Mouse (Mus musculus): ENCODE results near the gene Pdzph1. TPM values are rescaled to one million over a fixed set of nuclear protein-coding genes. Genes with fewer than 3 reads are reported as not detected.

The Pdzph1 gene
- polyA plus RNA-seq, 1 experiment, result not detected

DNA sequence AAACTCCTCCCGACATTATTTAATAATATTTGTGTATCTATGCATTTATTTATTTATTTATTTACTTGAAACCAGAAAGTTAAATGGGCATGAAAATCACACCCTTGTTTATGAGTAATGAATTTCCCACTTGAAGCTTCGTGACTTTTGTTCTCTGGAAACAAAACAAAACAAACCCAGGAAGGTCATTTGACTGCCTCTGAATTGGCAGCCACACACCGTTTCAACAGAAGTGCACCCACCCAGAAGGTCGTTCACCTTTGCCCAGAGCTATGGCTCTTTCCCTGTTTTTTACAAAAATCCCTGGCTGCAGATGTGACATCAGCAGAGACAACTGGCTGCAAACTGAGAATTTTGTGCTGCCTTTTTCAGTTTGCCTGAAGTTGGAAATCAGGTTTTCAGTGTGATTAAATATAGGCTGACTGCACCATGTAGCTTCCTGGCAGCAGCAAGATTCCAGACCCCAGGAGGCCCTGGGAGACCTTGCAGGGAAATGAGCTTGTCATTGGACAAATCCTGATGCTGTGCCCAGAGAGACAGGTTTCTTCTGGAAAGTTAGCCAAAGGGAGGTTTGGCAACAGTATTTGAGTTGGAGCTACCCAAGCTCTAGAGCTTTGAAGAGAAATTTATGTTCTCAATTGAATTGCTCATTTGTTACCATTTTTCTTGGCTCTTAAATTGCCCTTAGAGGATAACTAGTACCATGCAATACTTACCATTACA is 99.5 kb downstream of the Pdzph1 start:
- Histone ChIP-seq H3K79me2 (ENCODE audit: control insufficient read depth, insufficient read depth) (no peaks in the 10 kb centered on the region), H3K27me3 (ENCODE audit: control insufficient read depth, insufficient read depth, insufficient read length) (no peaks in the 10 kb centered on the region), H3K4me3 (ENCODE audit: insufficient read depth, poor library complexity, severe bottlenecking) (no peak overlapping the region), H3K36me3 (ENCODE audit: control insufficient read depth, insufficient read depth) (no peaks in the 10 kb centered on the region), H3K79me3 (ENCODE audit: low read depth) (no peaks in the 10 kb centered on the region), H3ac (ENCODE audit: control insufficient read depth, insufficient read length, low read depth) (no peak overlapping the region)
- TF ChIP-seq FOSL1 (IDR thresholded peaks at IDR 0.05; ENCODE audit: insufficient read depth, low read length, poor library complexity, severe bottlenecking) (no peak), MYOD1 (IDR thresholded peaks at IDR 0.05; ENCODE audit: control insufficient read depth, insufficient read length, low read depth) (no peak), USF1 (IDR thresholded peaks at IDR 0.05; ENCODE audit: low read depth) (no peak), CTCF (IDR thresholded peaks at IDR 0.05; ENCODE audit: control insufficient read depth, insufficient read depth, insufficient read length) (no peak), MYOG (IDR thresholded peaks at IDR 0.05; ENCODE audit: control insufficient read depth, extremely low read depth, insufficient read length) (no peak), MAX (IDR thresholded peaks at IDR 0.05) (no peak), CEBPB (IDR thresholded peaks at IDR 0.05; ENCODE audit: low read depth) (no peak)

DNA sequence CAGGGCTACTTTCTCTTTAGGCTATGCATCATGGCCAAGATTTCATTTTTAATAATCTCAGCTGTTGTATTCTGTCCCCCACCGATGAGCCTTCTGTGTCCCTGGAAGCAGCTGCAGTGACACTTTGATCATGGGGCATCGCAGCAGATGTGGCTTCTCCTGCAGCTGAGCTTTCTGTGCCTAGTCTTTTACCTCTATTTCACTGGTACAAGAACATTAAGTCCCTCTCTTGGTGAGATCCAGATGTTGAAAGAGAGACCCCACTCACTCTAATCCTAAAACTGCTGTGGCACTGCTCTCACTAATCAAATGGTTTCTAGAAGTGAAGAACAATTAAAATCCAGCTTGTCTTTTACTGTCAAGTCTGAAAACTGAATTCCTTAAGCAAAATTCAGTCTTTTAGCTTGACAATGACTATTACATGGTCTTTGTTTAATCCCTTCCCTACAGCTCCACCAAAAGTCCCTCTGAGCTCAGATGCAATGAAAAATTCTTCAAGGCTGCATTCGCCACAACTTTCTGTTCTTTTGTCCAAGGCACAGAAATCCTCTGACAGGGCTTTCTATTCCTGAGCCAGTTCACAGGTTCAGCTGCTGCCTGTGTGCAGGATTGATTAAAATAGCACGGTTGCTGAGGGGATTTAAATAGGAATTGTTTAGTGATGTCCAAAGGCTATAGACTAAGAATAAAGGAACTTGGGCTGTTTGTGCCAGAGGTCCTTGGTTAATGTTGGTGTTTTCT is 101.1 kb downstream of the Pdzph1 start:
- Histone ChIP-seq H3K27me3 (ENCODE audit: control insufficient read depth, insufficient read depth, insufficient read length) (no peaks in the 10 kb centered on the region), H3K79me3 (ENCODE audit: low read depth) (no peaks in the 10 kb centered on the region), H3K79me2 (ENCODE audit: control insufficient read depth, insufficient read depth) (no peaks in the 10 kb centered on the region), H3K36me3 (ENCODE audit: control insufficient read depth, insufficient read depth) (no peaks in the 10 kb centered on the region), H3K4me3 (ENCODE audit: insufficient read depth, poor library complexity, severe bottlenecking) (no peak overlapping the region), H3ac (ENCODE audit: control insufficient read depth, insufficient read length, low read depth) (no peak overlapping the region)
- TF ChIP-seq FOSL1 (IDR thresholded peaks at IDR 0.05; ENCODE audit: insufficient read depth, low read length, poor library complexity, severe bottlenecking) (no peak), MYOG (IDR thresholded peaks at IDR 0.05; ENCODE audit: control insufficient read depth, extremely low read depth, insufficient read length) (no peak), CTCF (IDR thresholded peaks at IDR 0.05; ENCODE audit: control insufficient read depth, insufficient read depth, insufficient read length) (no peak), MYOD1 (IDR thresholded peaks at IDR 0.05; ENCODE audit: control insufficient read depth, insufficient read length, low read depth) (no peak), MAX (IDR thresholded peaks at IDR 0.05) (no peak), CEBPB (IDR thresholded peaks at IDR 0.05; ENCODE audit: low read depth) (no peak), USF1 (IDR thresholded peaks at IDR 0.05; ENCODE audit: low read depth) (no peak)

DNA sequence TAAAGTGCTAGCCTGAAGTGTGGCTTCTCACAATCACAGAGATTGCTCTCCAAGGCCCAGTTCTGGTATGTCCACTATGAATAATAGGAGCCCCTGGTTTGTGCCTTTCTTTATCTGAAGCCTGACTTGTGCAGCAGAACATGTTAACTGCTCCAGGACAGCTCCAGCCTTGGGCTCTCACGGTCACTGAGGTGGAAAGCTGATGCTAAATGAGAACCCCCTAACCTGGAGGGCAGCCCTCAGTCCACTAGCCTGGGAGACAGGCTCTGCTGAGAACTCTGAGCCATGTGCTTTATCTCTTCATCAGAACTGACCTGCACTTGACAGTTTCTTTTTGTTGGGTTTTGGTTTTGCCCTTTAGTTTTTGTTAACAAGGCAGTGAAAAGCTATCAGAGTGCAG is 106.8 kb downstream of the Pdzph1 start:
- TF ChIP-seq MYOG (IDR thresholded peaks at IDR 0.05; ENCODE audit: control insufficient read depth, extremely low read depth, insufficient read length) (no peak), USF1 (IDR thresholded peaks at IDR 0.05; ENCODE audit: low read depth) (no peak), FOSL1 (IDR thresholded peaks at IDR 0.05; ENCODE audit: insufficient read depth, low read length, poor library complexity, severe bottlenecking) (no peak), MAX (IDR thresholded peaks at IDR 0.05) (no peak), CEBPB (IDR thresholded peaks at IDR 0.05; ENCODE audit: low read depth) (no peak), MYOD1 (IDR thresholded peaks at IDR 0.05; ENCODE audit: control insufficient read depth, insufficient read length, low read depth) (no peak), CTCF (IDR thresholded peaks at IDR 0.05; ENCODE audit: control insufficient read depth, insufficient read depth, insufficient read length) (no peak)
- H3K79me3 ChIP-seq (ENCODE audit: low read depth), result no peaks in the 10 kb centered on the region
- H3K79me2 ChIP-seq (ENCODE audit: control insufficient read depth, insufficient read depth), result no peaks in the 10 kb centered on the region
- H3K4me3 ChIP-seq (ENCODE audit: insufficient read depth, poor library complexity, severe bottlenecking), result no peak overlapping the region
- no peak overlapping the region for H3ac ChIP-seq (ENCODE audit: control insufficient read depth, insufficient read length, low read depth)
- H3K27me3 ChIP-seq (ENCODE audit: control insufficient read depth, insufficient read depth, insufficient read length), result no peaks in the 10 kb centered on the region
- no peaks in the 10 kb centered on the region for H3K36me3 ChIP-seq (ENCODE audit: control insufficient read depth, insufficient read depth)

DNA sequence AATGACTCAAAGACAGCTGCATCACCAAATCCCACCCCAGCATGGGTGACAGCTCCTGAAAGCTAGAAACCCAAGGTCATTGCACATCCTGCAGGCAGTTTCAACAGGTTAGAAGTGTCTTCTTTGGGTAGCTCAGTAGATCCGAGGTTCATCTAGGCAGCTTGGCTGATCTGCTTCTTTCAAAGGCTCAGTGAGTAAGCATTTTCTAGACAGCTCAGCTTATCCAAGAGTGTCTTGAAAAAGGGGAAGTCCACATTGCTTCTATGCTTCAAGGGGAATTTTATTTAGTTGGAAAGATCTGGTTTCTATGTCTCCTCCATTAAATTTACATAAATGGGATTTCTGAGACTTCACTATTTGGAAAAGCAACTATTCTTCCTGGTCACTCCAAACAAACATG is 117.8 kb downstream of the Pdzph1 start:
- TF ChIP-seq CEBPB (IDR thresholded peaks at IDR 0.05; ENCODE audit: low read depth), result no peak
- no peak for TF ChIP-seq USF1 (IDR thresholded peaks at IDR 0.05; ENCODE audit: low read depth)
- TF ChIP-seq MYOG (IDR thresholded peaks at IDR 0.05; ENCODE audit: control insufficient read depth, extremely low read depth, insufficient read length), result no peak
- no peaks in the 10 kb centered on the region for H3K79me2 ChIP-seq (ENCODE audit: control insufficient read depth, insufficient read depth)
- H3ac ChIP-seq (ENCODE audit: control insufficient read depth, insufficient read length, low read depth), result no peak overlapping the region
- H3K79me3 ChIP-seq (ENCODE audit: low read depth), result no peaks in the 10 kb centered on the region
- H3K36me3 ChIP-seq (ENCODE audit: control insufficient read depth, insufficient read depth), result no peaks in the 10 kb centered on the region
- no peaks in the 10 kb centered on the region for H3K27me3 ChIP-seq (ENCODE audit: control insufficient read depth, insufficient read depth, insufficient read length)
- no peak overlapping the region for H3K4me3 ChIP-seq (ENCODE audit: insufficient read depth, poor library complexity, severe bottlenecking)

DNA sequence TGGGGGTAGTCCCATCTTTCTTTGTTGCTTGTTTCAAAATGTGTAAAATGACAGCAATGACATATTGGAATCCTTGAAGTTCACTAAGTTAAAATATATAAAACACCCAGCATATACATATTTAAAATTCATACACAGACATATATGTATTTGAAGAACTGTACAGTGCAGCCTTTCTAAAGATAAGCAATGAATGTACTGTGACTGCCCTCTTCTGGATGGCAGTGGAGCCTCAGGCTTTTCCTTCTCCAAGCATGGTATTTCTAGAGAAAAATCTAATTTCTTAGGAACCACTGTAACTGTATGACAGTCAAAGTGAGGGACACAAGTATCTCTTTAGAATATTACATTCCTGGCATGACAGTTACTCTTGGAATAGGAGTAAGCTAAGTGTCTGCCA is 120.4 kb downstream of the Pdzph1 start:
- no peak for TF ChIP-seq MYOG (IDR thresholded peaks at IDR 0.05; ENCODE audit: control insufficient read depth, extremely low read depth, insufficient read length)
- TF ChIP-seq USF1 (IDR thresholded peaks at IDR 0.05; ENCODE audit: low read depth), result no peak
- TF ChIP-seq CEBPB (IDR thresholded peaks at IDR 0.05; ENCODE audit: low read depth), result no peak
- TF ChIP-seq MYOD1 (IDR thresholded peaks at IDR 0.05; ENCODE audit: control insufficient read depth, insufficient read length, low read depth), result no peak
- TF ChIP-seq FOSL1 (IDR thresholded peaks at IDR 0.05; ENCODE audit: insufficient read depth, low read length, poor library complexity, severe bottlenecking), result no peak
- TF ChIP-seq MAX (IDR thresholded peaks at IDR 0.05), result no peak
- no peak for TF ChIP-seq CTCF (IDR thresholded peaks at IDR 0.05; ENCODE audit: control insufficient read depth, insufficient read depth, insufficient read length)
- Histone ChIP-seq H3K27me3 (ENCODE audit: control insufficient read depth, insufficient read depth, insufficient read length) (no peaks in the 10 kb centered on the region), H3K36me3 (ENCODE audit: control insufficient read depth, insufficient read depth) (no peaks in the 10 kb centered on the region), H3K4me3 (ENCODE audit: insufficient read depth, poor library complexity, severe bottlenecking) (no peak overlapping the region), H3K79me3 (ENCODE audit: low read depth) (no peaks in the 10 kb centered on the region), H3K79me2 (ENCODE audit: control insufficient read depth, insufficient read depth) (no peaks in the 10 kb centered on the region), H3ac (ENCODE audit: control insufficient read depth, insufficient read length, low read depth) (no peak overlapping the region)

Other genes starting within 250 kb of the Pdzph1 start
- 0.32 TPM for gene Nudt12, start 22.0 kb upstream of the Pdzph1 start, polyA plus RNA-seq (2012; fragmentation: generic; extraction: Trizol)